Mouse (Mus musculus) liver, embryonic 14.5 days (tissue): ENCODE measurements around the gene Cldn7. TPM values are rescaled to one million over a fixed set of nuclear protein-coding genes. Genes with fewer than 3 reads are reported as not detected.

Experiments used
- ATAC-seq: fragments of 200-750 bp; cut with Nextera tagmentation; 2 replicates; pipeline ENCODE4 v1.8.0; 2017; ENCODE audit warnings: moderate number of reproducible peaks, mild to moderate bottlenecking, moderate library complexity; ENCODE audit not compliant: insufficient read depth
- DNase-seq, 3 experiments: peaks; one replicate each; pipeline ENCODE4 v3.0.0-alpha.2; 2012 to 2013; ENCODE audit warnings: low read depth in 3 of 3, low spot score in 3 of 3
- H3K27ac ChIP-seq: fragments of 300-500 bp; sonication (generic); 2 replicates; pipeline ENCODE4 v1.5.1; 2014; ENCODE audit warnings: moderate library complexity, mild to moderate bottlenecking, control low read depth, inconsistent platforms
- H3K27me3 ChIP-seq: fragments of 300-500 bp; sonication (generic); 2 replicates; pipeline ENCODE4 v1.6.1; 2014; ENCODE audit warnings: mild to moderate bottlenecking, low read length, moderate library complexity; ENCODE audit not compliant: control insufficient read depth, insufficient read depth
- H3K36me3 ChIP-seq: fragments of 300-500 bp; sonication (generic); replicated peaks from 2 replicates; pipeline ENCODE4 v1.6.1; 2014; ENCODE audit warnings: low read depth; ENCODE audit not compliant: control insufficient read depth, insufficient read depth
- H3K4me1 ChIP-seq, 2 experiments: fragments of 200-500 bp in 1 of 2; fragments of 300-500 bp in 1 of 2; sonication (generic) in 1 of 2; replicated peaks; 2 replicates each; pipeline ENCODE4 v1.6.1; 2012 to 2014; ENCODE audit warnings: antibody characterized with exemption in 1 of 2, inconsistent platforms in 1 of 2, low read length in 1 of 2; ENCODE audit not compliant: control insufficient read depth in 2 of 2, insufficient read depth in 2 of 2
- H3K4me2 ChIP-seq: fragments of 300-500 bp; sonication (generic); 2 replicates; pipeline ENCODE4 v1.6.1; 2014; ENCODE audit warnings: low read depth, mild to moderate bottlenecking, control low read depth, moderate library complexity
- H3K4me3 ChIP-seq, 2 experiments: fragments of 200-500 bp in 1 of 2; fragments of 300-500 bp in 1 of 2; sonication (generic) in 1 of 2; 2 replicates each; pipeline ENCODE4 v1.5.1; 2012 to 2014; ENCODE audit warnings: low read depth in 2 of 2, low read length in 2 of 2, mild to moderate bottlenecking in 2 of 2, control low read depth in 1 of 2, inconsistent platforms in 1 of 2, moderate library complexity in 1 of 2; ENCODE audit not compliant: insufficient read depth in 1 of 2
- H3K9ac ChIP-seq: fragments of 300-500 bp; sonication (generic); replicated peaks from 2 replicates; pipeline ENCODE4 v1.6.1; 2014; ENCODE audit warnings: mild to moderate bottlenecking, control low read depth, moderate library complexity
- H3K9me3 ChIP-seq: fragments of 300-500 bp; sonication (generic); 2 replicates; pipeline ENCODE4 v1.6.1; 2016; ENCODE audit warnings: low read length, mixed read lengths; ENCODE audit not compliant: control insufficient read depth
- CTCF ChIP-seq: IDR thresholded peaks from 2 replicates; pipeline ENCODE4 v1.5.1; 2016; ENCODE audit warnings: antibody characterized with exemption, low read depth, control low read depth
- EP300 ChIP-seq: IDR thresholded peaks from 2 replicates; pipeline ENCODE4 v1.6.1; 2016; ENCODE audit warnings: antibody characterized with exemption, low read depth
- WGBS: fragments of 180-500 bp; shearing (Covaris S2); extraction: QIAGEN DNeasy Blood & Tissue Kit; methylation state at CpG from one replicate; pipeline ENCODE4 v1.1.7; 2014; ENCODE audit not compliant: insufficient replicate concordance; 5-methylcytosine and 5-hydroxymethylcytosine counted together
- polyA plus RNA-seq, 2 experiments: library from polyadenylated mRNA; depleted of rRNA in 1 of 2; stranded (reverse) in 1 of 2; unstranded in 1 of 2; fragments of >200 nt; fragmentation: Nextera tagmentation in 1 of 2; extraction: Ambion mirVana in 1 of 2; gene quantifications; 2 replicates each; pipeline versions ENCODE4 v1.2.1 to v1.2.3; 2012 to 2014

Gene Cldn7
- polyA plus RNA-seq, 2 experiments: 2.0 to 2.2 TPM

DNA sequence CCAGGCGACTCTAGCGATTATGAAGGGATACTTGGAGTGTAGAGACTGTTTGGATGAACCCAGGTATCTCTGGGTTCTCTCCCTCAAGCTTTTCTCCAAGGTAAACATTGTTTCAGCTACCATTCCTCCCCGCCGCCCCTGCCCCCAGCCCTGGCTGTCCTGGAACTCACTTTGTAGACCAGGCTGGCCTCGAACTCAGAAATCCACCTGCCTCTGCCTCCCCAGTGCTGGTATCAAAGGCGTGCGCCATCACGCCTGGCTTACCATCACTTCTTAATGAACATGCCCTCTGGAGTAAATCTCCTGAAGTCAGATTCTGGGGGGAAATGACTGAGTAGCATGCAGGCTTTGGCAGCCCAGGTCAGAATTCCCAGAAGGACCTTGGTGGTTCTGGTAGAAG, 17.6 kb downstream of the Cldn7 start, which contains the start of gene Elp5:
Elp5 (minus strand) TSS at position 293 of the 400 bp plus-strand sequence.
- DNase-seq (no peak), ATAC-seq (no peak)
- Histone ChIP-seq H3K9me3 (no peaks in the 10 kb centered on the region), H3K4me2 (peak within 1 kb of the TSS; percentile 95), H3K4me3 (peak within 1 kb of the TSS; percentile 97 to 98), H3K27ac (peak within 1 kb of the TSS; percentile 89), H3K36me3 (peaks cover 33% of the 10 kb centered on the region), H3K4me1 (peaks cover 15 to 18% of the 10 kb centered on the region in 2 experiments), H3K9ac (peak within 1 kb of the TSS; percentile 98), H3K27me3 (no peaks in the 10 kb centered on the region)
- TF ChIP-seq CTCF (no peak), EP300 (no peak)
- 50% methylated on average over 8 of the region's 8 CpGs for WGBS

DNA sequence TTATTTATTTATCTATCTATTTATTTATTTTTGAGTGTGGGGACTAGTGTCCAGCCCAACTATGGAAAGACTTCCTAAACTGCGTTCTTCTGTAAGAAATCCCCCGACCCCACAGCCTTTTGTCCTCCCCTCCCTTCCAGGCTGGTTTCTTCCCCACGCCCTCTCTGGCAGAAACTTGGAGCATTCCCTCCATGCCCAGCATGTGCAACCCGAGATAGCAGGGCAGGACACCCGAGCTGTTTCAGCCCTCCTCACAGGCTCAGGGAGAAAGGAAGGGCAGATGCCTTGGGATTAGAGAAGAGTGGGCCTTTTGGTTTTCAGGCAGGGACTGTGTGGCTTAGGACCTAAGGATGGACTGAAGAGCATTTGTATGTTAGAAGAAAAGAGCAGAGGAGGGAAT, 18.3 kb downstream of the Cldn7 start:
- Histone ChIP-seq H3K4me2 (peak overlapping the region; percentile 95), H3K4me1 (peaks cover 15 to 18% of the 10 kb centered on the region in 2 experiments), H3K27me3 (no peaks in the 10 kb centered on the region), H3K36me3 (peaks cover 38% of the 10 kb centered on the region), H3K27ac (no peak overlapping the region; the same call in 1 of the 2 replicates), H3K4me3 (peak overlapping the region in 1 of 2 experiments; percentile 97; a peak in 2 of 4 replicates), H3K9me3 (no peaks in the 10 kb centered on the region), H3K9ac (peak overlapping the region; percentile 98)
- WGBS: 33% methylated on average over 5 of the region's 5 CpGs
- ATAC-seq: no peak
- TF ChIP-seq CTCF (no peak), EP300 (no peak)
- DNase-seq: no peak

DNA sequence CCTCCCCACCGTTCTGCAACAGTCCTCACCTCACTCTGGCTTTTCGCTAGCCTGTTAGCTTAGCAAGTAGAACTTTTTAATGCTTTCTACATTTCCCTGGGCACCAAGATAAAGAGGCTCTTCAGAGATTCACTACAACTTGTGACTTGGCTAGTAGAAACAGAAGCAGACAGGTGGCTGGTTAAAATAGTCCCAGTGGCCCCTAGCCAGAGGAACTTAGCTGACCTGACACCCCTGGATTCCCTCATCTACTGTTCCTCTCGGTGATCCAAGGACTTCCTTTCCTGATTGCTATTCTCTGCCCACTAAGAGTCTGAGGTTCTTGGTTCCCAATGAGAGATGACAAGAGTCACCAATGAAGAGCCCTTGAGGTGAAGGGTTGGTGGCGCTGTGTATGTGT, 18.8 kb downstream of the Cldn7 start:
- Histone ChIP-seq H3K4me1 (peaks cover 15 to 18% of the 10 kb centered on the region in 2 experiments), H3K9me3 (no peaks in the 10 kb centered on the region), H3K9ac (no peak overlapping the region), H3K4me3 (no peak overlapping the region), H3K27ac (peak overlapping the region; percentile 27; the same call in 1 of the 2 replicates), H3K4me2 (peak overlapping the region; percentile 95), H3K27me3 (no peaks in the 10 kb centered on the region), H3K36me3 (peaks cover 40% of the 10 kb centered on the region)
- WGBS: 76% methylated on average over 4 of the region's 4 CpGs
- ATAC-seq (no peak), DNase-seq (no peak)
- TF ChIP-seq EP300 (no peak), CTCF (no peak)

- Histone ChIP-seq H3K4me3 (no peak overlapping the region), H3K9me3 (no peaks in the 10 kb centered on the region), H3K4me1 (peaks cover 14 to 15% of the 10 kb centered on the region in 2 experiments), H3K27me3 (no peaks in the 10 kb centered on the region), H3K27ac (no peak overlapping the region), H3K9ac (no peak overlapping the region), H3K4me2 (no peak overlapping the region), H3K36me3 (peaks cover 50% of the 10 kb centered on the region)
- 83% methylated on average over 8 of the region's 8 CpGs for WGBS
- TF ChIP-seq EP300: no peak
- no peak for TF ChIP-seq CTCF
- DNase-seq: no peak
- ATAC-seq: no peak
Measured at GRCm38 (mm10) chr11:69984431-69984830, 19.9 kb downstream of the Cldn7 start.

DNA sequence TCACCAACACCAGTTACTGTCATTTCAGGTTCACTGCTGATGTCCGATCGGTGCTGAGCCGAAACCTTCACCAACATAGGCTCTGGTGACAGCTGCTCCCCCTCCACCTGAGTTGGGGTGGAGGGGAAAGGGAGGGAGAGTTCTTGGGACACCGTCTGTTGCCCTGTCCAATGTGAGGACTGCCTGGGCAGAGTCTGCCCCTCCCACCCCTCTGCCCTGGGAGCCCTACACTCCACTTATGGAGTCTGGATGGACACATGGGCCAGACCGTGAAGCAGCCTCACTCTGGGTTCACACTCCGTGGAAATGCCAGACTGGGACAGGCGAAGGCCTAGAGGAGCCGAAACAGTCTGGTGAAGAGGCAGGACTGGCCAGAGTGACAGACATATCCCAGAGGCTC, 25.4 kb downstream of the Cldn7 start:
- Histone ChIP-seq H3K4me3 (no peak overlapping the region), H3K9me3 (no peaks in the 10 kb centered on the region), H3K27ac (peak overlapping the region; percentile 16), H3K4me1 (peaks cover 14 to 16% of the 10 kb centered on the region in 2 experiments), H3K36me3 (peaks cover 57% of the 10 kb centered on the region), H3K27me3 (no peaks in the 10 kb centered on the region), H3K4me2 (no peak overlapping the region; the same call in 1 of the 2 replicates), H3K9ac (no peak overlapping the region)
- no peak for TF ChIP-seq CTCF
- TF ChIP-seq EP300: no peak
- DNase-seq (no peak), ATAC-seq (no peak)
- 84% methylated on average over 8 of the region's 8 CpGs for WGBS
